Mouse (Mus musculus) testis, adult 2 months (tissue): ENCODE results near the gene Rnd1.

Experiments used
- CTCF ChIP-seq: fragments of 200-500 bp; IDR thresholded peaks from 2 replicates; pipeline ENCODE4 v1.5.1; 2012; ENCODE audit warnings: low read depth, mild to moderate bottlenecking, inconsistent platforms, low read length, moderate library complexity; ENCODE audit not compliant: control insufficient read depth, insufficient read depth, insufficient replicate concordance
- POLR2A ChIP-seq: fragments of 200-500 bp; IDR thresholded peaks from 2 replicates; pipeline ENCODE4 v1.6.1; 2012; ENCODE audit warnings: low read depth, mild to moderate bottlenecking, inconsistent platforms, low read length, moderate library complexity; ENCODE audit not compliant: control insufficient read depth

- TF ChIP-seq POLR2A, result no peak
- no peak for TF ChIP-seq CTCF
These were observed 44.3 kb downstream of the Rnd1 start for GRCm38 (mm10) chr15:98632921-98633320.
